Mouse (Mus musculus) liver, adult 2 months (tissue): ENCODE results near the gene Zfp280d. TPM values are rescaled to one million over a fixed set of nuclear protein-coding genes. Genes with fewer than 3 reads are reported as not detected.

ENCODE experiments used
- DNase-seq: peaks from one replicate; pipeline ENCODE4 v3.0.0-alpha.2; 2011; ENCODE audit warnings: low read depth, low spot score; ENCODE audit errors: extremely low read depth
- H3K27ac ChIP-seq: fragments of 200-500 bp; replicated peaks from 2 replicates; pipeline ENCODE4 v1.5.1; 2012; ENCODE audit warnings: low read depth, mild to moderate bottlenecking, control low read depth, inconsistent platforms, low read length; ENCODE audit not compliant: insufficient read depth
- H3K27me3 ChIP-seq: fragments of 200-500 bp; 2 replicates; pipeline ENCODE4 v1.6.1; 2012; ENCODE audit warnings: mild to moderate bottlenecking, moderate library complexity, low read length, inconsistent platforms; ENCODE audit not compliant: control insufficient read depth, insufficient read depth
- H3K36me3 ChIP-seq: fragments of 200-500 bp; 2 replicates; pipeline ENCODE4 v1.6.1; 2012; ENCODE audit warnings: low read length, inconsistent platforms; ENCODE audit not compliant: control insufficient read depth, insufficient read depth
- H3K4me1 ChIP-seq: fragments of 200-500 bp; 2 replicates; pipeline ENCODE4 v1.6.1; 2011; ENCODE audit warnings: low read length; ENCODE audit not compliant: control insufficient read depth, insufficient read depth
- H3K4me3 ChIP-seq: fragments of 200-500 bp; 2 replicates; pipeline ENCODE4 v1.5.1; 2011; ENCODE audit warnings: low read depth, mild to moderate bottlenecking, control low read depth, low read length, moderate library complexity; ENCODE audit not compliant: insufficient read depth
- H3K79me2 ChIP-seq: fragments of 200-500 bp; 2 replicates; pipeline ENCODE4 v1.6.1; 2012; ENCODE audit warnings: inconsistent platforms, mild to moderate bottlenecking, low read length, moderate library complexity; ENCODE audit not compliant: control insufficient read depth, insufficient read depth
- H3K9ac ChIP-seq: fragments of 200-500 bp; 2 replicates; pipeline ENCODE4 v1.6.1; 2012; ENCODE audit warnings: low read depth, mild to moderate bottlenecking, control low read depth, inconsistent platforms, low read length
- CTCF ChIP-seq: fragments of 200-500 bp; IDR thresholded peaks from 2 replicates; pipeline ENCODE4 v1.5.1; 2011; ENCODE audit warnings: low read depth, low read length, control low read depth
- POLR2A ChIP-seq: fragments of 200-500 bp; IDR thresholded peaks from 2 replicates; pipeline ENCODE4 v1.6.1; 2011; ENCODE audit warnings: low read length, control low read depth; ENCODE audit not compliant: insufficient read depth; ENCODE audit errors: extremely low read depth
- WGBS: fragments of 180-500 bp; shearing (Covaris S2); methylation state at CpG from one replicate; pipeline ENCODE4 v1.1.7; 2018; 5-methylcytosine and 5-hydroxymethylcytosine counted together
- polyA plus RNA-seq: library from polyadenylated mRNA; depleted of rRNA; stranded (reverse); fragments of >200 nt; gene quantifications from 2 replicates; pipeline ENCODE4 v1.2.3, GENCODE M21; 2012; rRNA removed
- total RNA-seq: library from RNA; depleted of rRNA; stranded (reverse); fragments of >200 nt; gene quantifications from 2 replicates; pipeline ENCODE4 v1.2.3, GENCODE M21; 2014; rRNA removed

The Zfp280d gene
- total and polyA plus RNA-seq, 2 experiments = 3.1 to 26.0 TPM

GRCm38 (mm10) chr9:72409381-72410225 is 134.9 kb downstream of the Zfp280d start:
- DNase-seq = no peak
- H3K9ac ChIP-seq = no peak overlapping the region
- H3K4me1 ChIP-seq = peaks cover 3% of the 10 kb centered on the region; the same call in 1 of the 2 replicates
- 64% methylated on average over 15 of the region's 15 CpGs for WGBS
- H3K36me3 ChIP-seq = no peaks in the 10 kb centered on the region
- TF ChIP-seq POLR2A (no peak), CTCF (no peak)
- no peaks in the 10 kb centered on the region for H3K79me2 ChIP-seq
- H3K27me3 ChIP-seq = no peaks in the 10 kb centered on the region
- no peak overlapping the region for H3K4me3 ChIP-seq
- H3K27ac ChIP-seq = no peak overlapping the region

DNA sequence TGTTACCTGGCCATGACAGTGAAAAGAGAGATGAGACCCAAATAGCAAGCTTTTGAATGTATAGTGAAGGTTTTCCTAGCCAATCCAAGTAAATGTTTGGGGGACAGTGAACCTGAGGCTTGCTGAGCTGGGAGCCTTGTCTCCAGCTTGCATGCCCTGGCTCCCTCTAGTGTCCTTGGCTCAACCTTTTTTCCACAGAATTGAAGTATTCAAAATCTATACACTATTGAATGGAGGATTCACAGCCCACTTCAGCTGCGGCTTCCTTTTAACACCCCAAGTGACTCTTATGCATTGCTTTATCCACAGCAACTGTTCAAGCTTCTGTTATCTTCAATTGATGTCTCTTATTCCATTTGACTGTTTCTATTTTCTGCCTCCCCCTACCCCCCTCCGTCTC is 137.1 kb downstream of the Zfp280d start:
- H3K4me3 ChIP-seq = no peak overlapping the region
- peaks cover 3% of the 10 kb centered on the region; the same call in 1 of the 2 replicates for H3K4me1 ChIP-seq
- H3K27ac ChIP-seq = no peak overlapping the region
- TF ChIP-seq CTCF (no peak), POLR2A (no peak)
- H3K27me3 ChIP-seq = no peaks in the 10 kb centered on the region
- no peak overlapping the region for H3K9ac ChIP-seq
- H3K36me3 ChIP-seq = no peaks in the 10 kb centered on the region
- no peak for DNase-seq
- 92% methylated on average over 2 of the region's 2 CpGs for WGBS
- no peaks in the 10 kb centered on the region for H3K79me2 ChIP-seq

Other genes starting within 250 kb of the Zfp280d start
- gene Tcf12, start 163.0 kb upstream of the Zfp280d start, total RNA-seq = 19.2 and 21.4 TPM in 2 replicates
- 14.1 and 18.4 TPM in 2 replicates for gene Tcf12, start 163.0 kb upstream of the Zfp280d start, polyA plus RNA-seq
- 0.13 and 0.18 TPM in 2 replicates for gene Mns1, start 163.2 kb downstream of the Zfp280d start, total RNA-seq
- 0.02 and 0.09 TPM in 2 replicates for gene Mns1, start 163.2 kb downstream of the Zfp280d start, polyA plus RNA-seq
- 1.0 and 1.8 TPM in 2 replicates for gene Tex9, start 217.4 kb downstream of the Zfp280d start, total RNA-seq
- gene Tex9, start 217.4 kb downstream of the Zfp280d start, polyA plus RNA-seq = 0.22 and 0.35 TPM in 2 replicates